Mouse (Mus musculus) megakaryocyte-erythroid progenitor cell, adult 5 weeks (primary cell): ENCODE measurements around the gene Elp1. TPM values are rescaled to one million over a fixed set of nuclear protein-coding genes. Genes with fewer than 3 reads are reported as not detected.

Source experiments
- polyA plus RNA-seq: library from polyadenylated mRNA; stranded (reverse); fragments of >175 nt; gene quantifications from 2 replicates; pipeline ENCODE4 v1.2.3, GENCODE M21; 2012

The Elp1 gene
- polyA plus RNA-seq: 4.4 and 5.0 TPM in 2 replicates

GRCm38 (mm10) chr4:56801907-56802668 lies at the start of gene Elp1, which contains the start of gene Fam206a:
Elp1 (minus strand) TSS chr4:56802331.
Fam206a (plus strand) TSS chr4:56802345.

DNA sequence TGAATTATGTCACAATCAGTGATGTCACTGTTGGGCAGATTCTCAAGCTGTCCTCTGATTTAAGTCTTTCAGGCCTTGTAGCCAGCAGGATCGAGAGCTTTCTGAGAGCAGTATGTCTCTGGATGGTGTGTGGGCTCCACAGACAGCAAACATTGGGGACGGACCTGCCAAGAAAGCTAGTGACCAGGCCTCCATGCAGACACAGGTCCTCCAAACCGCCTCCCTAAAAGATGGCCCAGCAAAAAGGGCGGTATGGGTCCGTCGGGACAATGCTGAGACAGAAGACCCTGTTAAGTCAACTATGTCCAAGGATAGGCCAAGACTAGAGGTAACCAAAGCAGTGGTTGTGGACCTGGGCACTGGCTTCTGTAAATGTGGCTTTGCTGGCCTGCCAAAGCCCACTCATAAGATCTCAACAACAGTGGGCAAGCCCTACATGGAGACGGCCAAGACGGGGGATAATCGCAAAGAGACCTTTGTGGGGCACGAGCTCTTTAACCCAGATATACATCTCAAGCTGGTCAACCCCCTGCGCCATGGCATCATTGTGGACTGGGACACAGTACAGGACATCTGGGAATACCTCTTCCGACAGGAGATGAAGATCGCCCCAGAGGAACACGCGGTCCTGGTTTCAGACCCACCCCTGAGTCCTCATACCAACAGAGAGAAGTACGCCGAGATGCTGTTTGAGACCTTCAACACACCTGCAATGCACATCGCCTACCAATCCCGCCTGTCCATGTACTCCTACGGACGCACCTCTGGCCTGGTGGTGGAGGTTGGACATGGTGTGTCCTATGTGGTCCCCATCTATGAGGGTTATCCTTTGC lies 58.6 kb downstream of the Elp1 start, which contains the start of gene Actl7a:
Actl7a (plus strand) TSS at position 51 of the 833 bp plus-strand sequence.

GRCm38 (mm10) chr4:56741041-56741493 lies 61.1 kb downstream of the Elp1 start, which contains the start of gene Actl7b:
Actl7b (minus strand) TSS chr4:56741443.

GRCm38 (mm10) chr4:56740020-56740485 lies 62.1 kb downstream of the Elp1 start, which contains the start of gene Gm26657:
Gm26657 (plus strand) TSS chr4:56740070.

Other genes starting within 250 kb of the Elp1 start
- not detected in 2 replicates for gene Gm26657, start 62.3 kb downstream of the Elp1 start, polyA plus RNA-seq
- 0.14 and 0.52 TPM in 2 replicates for gene Actl7b, start 60.9 kb downstream of the Elp1 start, polyA plus RNA-seq
- not detected in 2 replicates for gene Actl7a, start 58.9 kb downstream of the Elp1 start, polyA plus RNA-seq
- 7.2 and 7.4 TPM in 2 replicates for gene Fam206a, start within 50 bp of the Elp1 start, polyA plus RNA-seq
- gene Ctnnal1, start 62.9 kb upstream of the Elp1 start, polyA plus RNA-seq: 3.9 and 5.6 TPM in 2 replicates
- gene Tmem245, start 145.1 kb upstream of the Elp1 start, polyA plus RNA-seq: 0.93 and 1.1 TPM in 2 replicates
- gene Frrs1l, start 188.1 kb upstream of the Elp1 start, polyA plus RNA-seq: 0.01 TPM in 1 of 2 replicates, not detected in the other